Mouse (Mus musculus): Measurements from ENCODE around the gene Tubd1. TPM values are rescaled to one million over a fixed set of nuclear protein-coding genes. Genes with fewer than 3 reads are reported as not detected.
A peak's percentile ranks its signal among the peaks of the same experiment; 100 is the strongest.

Tubd1 gene
- polyA plus RNA-seq, 1 experiment = 6.6 TPM

DNA sequence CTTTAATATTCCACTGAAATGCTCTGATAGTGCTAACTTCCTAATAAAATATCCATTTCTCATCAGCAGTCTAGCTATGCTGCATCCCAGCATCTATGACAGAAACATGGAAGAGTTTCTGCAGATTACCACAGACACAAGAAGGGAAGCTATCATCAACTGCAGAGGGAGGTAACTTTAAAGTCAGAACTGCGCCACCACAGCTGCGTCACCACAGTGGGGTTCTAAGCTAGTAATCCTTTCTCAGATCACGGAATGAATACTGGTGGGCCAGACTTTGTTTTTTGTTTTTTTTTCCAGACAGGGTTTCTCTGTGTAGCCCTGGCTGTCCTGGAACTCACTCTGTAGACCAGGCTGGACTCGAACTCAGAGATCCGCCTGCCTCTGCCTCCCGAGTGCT lies 50.6 kb downstream of the Tubd1 start:
- Histone ChIP-seq H3K79me2 (ENCODE audit: control insufficient read depth, insufficient read depth) (peaks cover 96% of the 10 kb centered on the region), H3K27me3 (ENCODE audit: control insufficient read depth, insufficient read depth, insufficient read length) (no peaks in the 10 kb centered on the region), H3ac (ENCODE audit: control insufficient read depth, insufficient read length) (no peak overlapping the region), H3K4me2 (ENCODE audit: low read depth) (no peak overlapping the region), H3K4me3 (no peak overlapping the region), H3K36me3 (ENCODE audit: control insufficient read depth, insufficient read depth) (peaks cover 22% of the 10 kb centered on the region)
- TF ChIP-seq CEBPB (IDR thresholded peaks at IDR 0.05; ENCODE audit: insufficient read depth, poor library complexity, severe bottlenecking) (no peak), POLR2A (IDR thresholded peaks at IDR 0.05; ENCODE audit: insufficient read length, low read depth) (no peak), E2F4 (IDR thresholded peaks at IDR 0.05; ENCODE audit: insufficient read depth) (no peak), TCF3 (IDR thresholded peaks at IDR 0.05; ENCODE audit: insufficient read length, low read depth) (no peak), SRF (IDR thresholded peaks at IDR 0.05; ENCODE audit: control insufficient read depth, insufficient read length, low read depth) (no peak), REST (IDR thresholded peaks at IDR 0.05; ENCODE audit: insufficient read depth, insufficient read length) (no peak), MYOG (IDR thresholded peaks at IDR 0.05; ENCODE audit: control insufficient read depth in 1 of 3, insufficient read depth in 1 of 3, insufficient read length in 2 of 3, low read depth in 2 of 3) (no peak), MYOD1 (IDR thresholded peaks at IDR 0.05; ENCODE audit: control insufficient read depth in 1 of 3, insufficient read length in 2 of 3, low read depth in 2 of 3) (no peak), POLR2AphosphoS2 (IDR thresholded peaks at IDR 0.05; ENCODE audit: insufficient read length, low read depth) (no peak), USF1 (IDR thresholded peaks at IDR 0.05; ENCODE audit: low read depth) (no peak), MAX (IDR thresholded peaks at IDR 0.05; ENCODE audit: low read depth) (no peak), TCF12 (IDR thresholded peaks at IDR 0.05; ENCODE audit: insufficient read depth, poor library complexity, severe bottlenecking) (no peak)

DNA sequence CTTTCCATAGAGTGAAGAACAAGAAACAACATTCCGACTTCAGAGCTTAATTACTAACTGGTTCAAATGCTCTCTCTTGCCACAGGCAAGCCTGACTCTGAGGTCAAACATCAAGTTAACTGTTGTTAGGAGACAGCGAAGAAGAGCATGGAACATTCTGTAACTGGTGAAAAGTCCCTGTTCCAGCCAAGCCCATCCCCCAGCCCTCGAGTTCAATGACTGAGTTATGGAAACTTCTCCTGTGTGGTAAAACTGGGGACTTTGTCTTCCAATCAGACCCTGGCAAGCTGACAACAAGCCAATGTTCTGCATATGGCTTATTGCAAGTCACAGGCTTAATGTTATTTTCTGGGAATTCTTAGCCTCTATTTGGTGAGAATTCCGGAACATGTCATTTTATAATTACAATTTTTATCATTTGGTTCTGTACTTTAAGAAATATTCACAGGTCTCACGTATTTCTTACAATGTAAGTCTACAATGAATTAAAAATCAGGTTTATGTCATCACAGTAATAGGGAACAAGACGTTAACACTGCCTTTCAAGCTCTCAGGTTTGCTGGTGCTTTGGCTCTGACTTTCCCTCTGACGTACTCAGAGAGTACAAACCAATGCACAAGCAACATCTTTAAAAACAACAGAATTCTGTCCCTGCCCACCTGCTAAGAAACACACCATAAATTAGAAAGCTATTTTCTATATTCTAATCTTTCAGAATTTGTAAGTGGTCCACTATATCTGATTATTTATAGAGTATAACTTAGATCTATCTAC lies 51.6 kb downstream of the Tubd1 start:
- Histone ChIP-seq H3K79me2 (ENCODE audit: control insufficient read depth, insufficient read depth) (peaks cover 96% of the 10 kb centered on the region), H3ac (ENCODE audit: control insufficient read depth, insufficient read length) (no peak overlapping the region), H3K27me3 (ENCODE audit: control insufficient read depth, insufficient read depth, insufficient read length) (no peaks in the 10 kb centered on the region), H3K4me3 (no peak overlapping the region), H3K36me3 (ENCODE audit: control insufficient read depth, insufficient read depth) (peaks cover 15% of the 10 kb centered on the region), H3K4me2 (ENCODE audit: low read depth) (peak overlapping the region; percentile 40)
- TF ChIP-seq TCF3 (IDR thresholded peaks at IDR 0.05; ENCODE audit: insufficient read length, low read depth) (no peak), MYOG (IDR thresholded peaks at IDR 0.05; ENCODE audit: control insufficient read depth in 1 of 3, insufficient read depth in 1 of 3, insufficient read length in 2 of 3, low read depth in 2 of 3) (no peak), POLR2A (IDR thresholded peaks at IDR 0.05; ENCODE audit: insufficient read length, low read depth) (no peak), MYOD1 (IDR thresholded peaks at IDR 0.05; ENCODE audit: control insufficient read depth in 1 of 3, insufficient read length in 2 of 3, low read depth in 2 of 3) (no peak), CEBPB (IDR thresholded peaks at IDR 0.05; ENCODE audit: insufficient read depth, poor library complexity, severe bottlenecking) (no peak), POLR2AphosphoS2 (IDR thresholded peaks at IDR 0.05; ENCODE audit: insufficient read length, low read depth) (no peak), MAX (IDR thresholded peaks at IDR 0.05; ENCODE audit: low read depth) (no peak), E2F4 (IDR thresholded peaks at IDR 0.05; ENCODE audit: insufficient read depth) (no peak), USF1 (IDR thresholded peaks at IDR 0.05; ENCODE audit: low read depth) (no peak), SRF (IDR thresholded peaks at IDR 0.05; ENCODE audit: control insufficient read depth, insufficient read length, low read depth) (no peak), REST (IDR thresholded peaks at IDR 0.05; ENCODE audit: insufficient read depth, insufficient read length) (no peak), TCF12 (IDR thresholded peaks at IDR 0.05; ENCODE audit: insufficient read depth, poor library complexity, severe bottlenecking) (no peak)

DNA sequence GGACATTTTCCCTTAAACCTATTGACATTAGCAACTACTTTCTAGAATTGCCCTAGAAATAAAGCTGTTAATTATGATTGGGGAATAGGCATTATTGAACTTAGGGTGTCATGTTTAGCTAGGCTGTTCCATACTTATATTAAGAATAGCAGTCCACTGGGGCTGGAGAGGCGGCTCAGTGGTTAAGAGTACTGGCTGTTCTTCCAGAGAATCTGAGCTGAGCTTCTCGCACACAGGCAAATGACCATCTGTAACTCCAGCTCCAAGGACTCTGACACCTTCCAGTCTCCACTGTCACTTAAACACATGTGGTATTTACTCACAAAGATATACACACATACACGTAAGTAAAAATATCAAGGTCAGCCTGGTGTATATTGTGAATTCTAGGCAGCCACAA lies 52.2 kb downstream of the Tubd1 start:
- TF ChIP-seq MYOG (IDR thresholded peaks at IDR 0.05; ENCODE audit: control insufficient read depth in 1 of 3, insufficient read depth in 1 of 3, insufficient read length in 2 of 3, low read depth in 2 of 3) = no peak
- no peaks in the 10 kb centered on the region for H3K27me3 ChIP-seq (ENCODE audit: control insufficient read depth, insufficient read depth, insufficient read length)
- H3K4me2 ChIP-seq (ENCODE audit: low read depth) = peak overlapping the region; percentile 40

DNA sequence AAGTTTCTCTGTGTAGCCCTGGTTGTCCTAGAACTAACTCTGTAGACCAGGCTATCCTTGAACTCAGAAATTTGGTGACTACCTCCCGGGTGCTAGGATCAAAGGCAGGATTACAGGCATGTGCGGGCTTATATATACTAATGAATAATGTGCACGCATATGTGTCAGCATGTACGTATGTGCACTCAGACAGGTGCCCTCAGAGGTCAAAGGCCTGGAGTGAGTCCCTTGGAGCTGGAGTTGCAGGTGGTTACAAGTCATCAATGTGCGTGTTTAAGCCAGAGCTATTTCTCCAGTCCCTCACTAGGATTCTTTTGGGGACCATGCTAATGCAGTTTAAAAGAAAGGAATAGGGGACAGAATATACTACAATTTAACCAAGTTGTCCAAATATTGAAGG lies 53.4 kb downstream of the Tubd1 start:
- H3ac ChIP-seq (ENCODE audit: control insufficient read depth, insufficient read length) = no peak overlapping the region
- H3K4me2 ChIP-seq (ENCODE audit: low read depth) = peak overlapping the region; percentile 40
- no peak overlapping the region for H3K4me3 ChIP-seq
- H3K79me2 ChIP-seq (ENCODE audit: control insufficient read depth, insufficient read depth) = peaks cover 92% of the 10 kb centered on the region
- H3K27me3 ChIP-seq (ENCODE audit: control insufficient read depth, insufficient read depth, insufficient read length) = no peaks in the 10 kb centered on the region
- H3K36me3 ChIP-seq (ENCODE audit: control insufficient read depth, insufficient read depth) = peaks cover 7% of the 10 kb centered on the region
- TF ChIP-seq MYOG (IDR thresholded peaks at IDR 0.05; ENCODE audit: control insufficient read depth in 1 of 3, insufficient read depth in 1 of 3, insufficient read length in 2 of 3, low read depth in 2 of 3) (no peak), REST (IDR thresholded peaks at IDR 0.05; ENCODE audit: insufficient read depth, insufficient read length) (no peak), MAX (IDR thresholded peaks at IDR 0.05; ENCODE audit: low read depth) (no peak), POLR2AphosphoS2 (IDR thresholded peaks at IDR 0.05; ENCODE audit: insufficient read length, low read depth) (no peak), POLR2A (IDR thresholded peaks at IDR 0.05; ENCODE audit: insufficient read length, low read depth) (no peak), USF1 (IDR thresholded peaks at IDR 0.05; ENCODE audit: low read depth) (no peak), SRF (IDR thresholded peaks at IDR 0.05; ENCODE audit: control insufficient read depth, insufficient read length, low read depth) (no peak), MYOD1 (IDR thresholded peaks at IDR 0.05; ENCODE audit: control insufficient read depth in 1 of 3, insufficient read length in 2 of 3, low read depth in 2 of 3) (no peak), CEBPB (IDR thresholded peaks at IDR 0.05; ENCODE audit: insufficient read depth, poor library complexity, severe bottlenecking) (no peak), TCF3 (IDR thresholded peaks at IDR 0.05; ENCODE audit: insufficient read length, low read depth) (no peak), E2F4 (IDR thresholded peaks at IDR 0.05; ENCODE audit: insufficient read depth) (no peak), TCF12 (IDR thresholded peaks at IDR 0.05; ENCODE audit: insufficient read depth, poor library complexity, severe bottlenecking) (no peak)

More for the DNA sequence above, 52.2 kb downstream of the Tubd1 start:
- H3K79me2 ChIP-seq (ENCODE audit: control insufficient read depth, insufficient read depth) = peaks cover 96% of the 10 kb centered on the region
- peaks cover 11% of the 10 kb centered on the region for H3K36me3 ChIP-seq (ENCODE audit: control insufficient read depth, insufficient read depth)
- H3K4me3 ChIP-seq = no peak overlapping the region
- H3ac ChIP-seq (ENCODE audit: control insufficient read depth, insufficient read length) = no peak overlapping the region
